Mouse (Mus musculus): ENCODE results near the gene Rora.

Rora gene

DNA sequence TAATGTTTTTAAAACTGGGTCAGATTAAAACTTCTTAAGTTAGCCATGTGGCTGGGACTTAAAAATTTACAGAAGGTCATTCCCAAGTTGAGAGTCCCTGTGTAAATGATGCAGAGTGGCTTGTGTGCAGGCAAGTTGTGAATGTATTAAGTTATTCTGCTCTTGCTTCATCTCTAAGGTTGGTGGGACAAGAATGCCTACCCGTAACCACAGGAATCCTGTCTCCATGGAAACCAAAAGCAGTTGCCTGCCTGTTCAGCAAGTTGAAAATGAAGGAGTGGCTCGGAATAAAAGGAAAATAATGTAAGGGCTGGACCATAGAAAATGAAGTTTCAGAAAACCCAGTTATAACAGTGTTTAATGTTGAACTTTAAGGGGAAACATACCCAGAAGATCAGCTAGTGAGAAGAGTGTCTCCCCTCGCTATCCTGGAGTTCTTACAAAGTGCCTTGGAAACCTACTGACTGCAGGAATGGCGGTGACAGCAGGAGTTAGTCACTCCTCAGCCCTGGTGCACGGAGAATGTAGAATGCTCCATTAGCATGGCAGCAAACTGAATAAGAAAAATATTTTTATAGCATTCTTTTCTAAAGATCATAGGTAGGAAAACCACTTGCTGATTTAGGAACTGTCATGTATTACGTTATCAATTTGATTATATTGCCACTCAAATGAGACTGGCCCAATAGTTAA, 778.4 kb downstream of the Rora start:
- DNase-seq (ENCODE audit: low spot score): no peak

DNA sequence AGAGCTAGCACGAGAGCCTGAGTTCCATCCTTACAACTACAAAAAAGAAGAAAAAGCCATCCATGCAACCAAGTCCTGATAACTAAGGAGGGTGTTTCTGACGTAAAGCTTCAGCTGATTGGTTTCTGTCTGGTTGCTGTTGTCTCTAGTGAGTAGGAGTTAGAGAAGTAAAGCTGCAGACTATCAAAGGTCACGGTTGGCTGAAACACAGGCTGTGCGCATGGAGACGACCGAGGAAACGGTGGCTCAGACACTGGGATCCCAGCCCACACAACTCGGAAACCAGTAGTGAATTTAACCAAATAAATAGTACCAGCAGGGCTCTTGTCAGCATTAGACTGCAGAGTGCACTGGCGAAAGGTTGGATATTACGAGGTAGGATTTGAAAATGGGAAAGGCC, 781.6 kb downstream of the Rora start:
- no peak for DNase-seq (ENCODE audit: low spot score)

DNA sequence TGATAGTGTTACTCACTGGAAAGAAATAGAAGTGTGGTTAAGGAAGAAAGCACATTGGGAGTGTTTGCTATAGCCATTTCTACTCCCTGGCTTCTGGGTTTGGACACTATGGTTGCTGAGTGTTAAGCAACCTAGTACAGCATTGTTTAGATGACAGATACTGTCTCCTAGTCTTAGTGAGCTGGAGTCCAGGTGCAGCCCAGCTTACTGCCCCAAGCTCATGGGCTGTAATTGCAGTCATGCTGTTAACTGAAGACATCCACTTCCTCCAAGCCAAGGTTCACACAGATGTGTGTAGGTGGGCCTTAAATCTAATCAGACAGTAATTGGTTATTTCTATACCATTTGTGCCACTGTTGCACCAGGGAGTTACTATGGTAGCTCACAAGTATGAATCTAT, 782.1 kb downstream of the Rora start:
- no peak for DNase-seq (ENCODE audit: low spot score)
